Mouse (Mus musculus): ENCODE results near the gene Rin2.

GRCm38 (mm10) chr2:145804524-145804923 is 129.5 kb downstream of the Rin2 start:
- TF ChIP-seq CTCF (IDR thresholded peaks at IDR 0.05; ENCODE audit: extremely low read depth, insufficient read length, insufficient replicate concordance, low read depth, low read length) (no peak), POLR2A (IDR thresholded peaks at IDR 0.05; ENCODE audit: low read depth, low read length) (no peak)

Data from small intestine, adult 2 months (tissue).